Mouse (Mus musculus) forebrain, embryonic 14.5 days (tissue): ENCODE results near the gene Phf2. TPM values are rescaled to one million over a fixed set of nuclear protein-coding genes. Genes with fewer than 3 reads are reported as not detected.

Experiments
- ATAC-seq: fragments of 200-750 bp; cut with Nextera tagmentation; 2 replicates; pipeline ENCODE4 v1.8.0; 2017; ENCODE audit warnings: mild to moderate bottlenecking, moderate library complexity
- DNase-seq: peaks from one replicate; pipeline ENCODE4 v3.0.0-alpha.2; 2015; ENCODE audit warnings: low spot score
- H3K27ac ChIP-seq: fragments of 300-500 bp; sonication (generic); 2 replicates; pipeline ENCODE4 v1.5.1; 2014; ENCODE audit warnings: low read depth, mild to moderate bottlenecking, control low read depth, low read length, moderate library complexity
- H3K27me3 ChIP-seq: fragments of 300-500 bp; sonication (generic); replicated peaks from 2 replicates; pipeline ENCODE4 v1.6.1; 2014; ENCODE audit warnings: low read length, control low read depth, mixed read lengths; ENCODE audit not compliant: control insufficient read depth, insufficient read depth
- H3K36me3 ChIP-seq: fragments of 300-500 bp; sonication (generic); 2 replicates; pipeline ENCODE4 v1.6.1; 2014; ENCODE audit warnings: low read length, control low read depth; ENCODE audit not compliant: control insufficient read depth, insufficient read depth
- H3K4me1 ChIP-seq: fragments of 300-500 bp; sonication (generic); 2 replicates; pipeline ENCODE4 v1.6.1; 2014; ENCODE audit warnings: antibody characterized with exemption, low read length, control low read depth; ENCODE audit not compliant: control insufficient read depth, insufficient read depth
- H3K4me2 ChIP-seq: fragments of 300-500 bp; sonication (generic); 2 replicates; pipeline ENCODE4 v1.6.1; 2014; ENCODE audit warnings: mild to moderate bottlenecking, control low read depth, low read length
- H3K4me3 ChIP-seq: fragments of 300-500 bp; sonication (generic); 2 replicates; pipeline ENCODE4 v1.5.1; 2014; ENCODE audit warnings: low read depth, low read length, control low read depth
- H3K9ac ChIP-seq: fragments of 300-500 bp; sonication (generic); 2 replicates; pipeline ENCODE4 v1.6.1; 2014; ENCODE audit warnings: mild to moderate bottlenecking, low read length, control low read depth, moderate library complexity
- H3K9me3 ChIP-seq: fragments of 300-500 bp; sonication (generic); replicated peaks from 2 replicates; pipeline ENCODE4 v1.6.1; 2016; ENCODE audit warnings: low read length, control low read depth, mixed read lengths; ENCODE audit not compliant: control insufficient read depth
- WGBS: fragments of 180-500 bp; shearing (Covaris S2); extraction: QIAGEN DNeasy Blood & Tissue Kit; methylation state at CpG from one replicate; pipeline ENCODE4 v1.1.7; 2014; 5-methylcytosine and 5-hydroxymethylcytosine counted together
- polyA plus RNA-seq: library from polyadenylated mRNA; unstranded; fragments of >200 nt; fragmentation: Nextera tagmentation; extraction: Ambion mirVana; gene quantifications from 2 replicates; pipeline ENCODE4 v1.2.1, GENCODE M21; 2014

The Phf2 gene
- polyA plus RNA-seq, 1 experiment from 2014 or later: 10.6 TPM

DNA sequence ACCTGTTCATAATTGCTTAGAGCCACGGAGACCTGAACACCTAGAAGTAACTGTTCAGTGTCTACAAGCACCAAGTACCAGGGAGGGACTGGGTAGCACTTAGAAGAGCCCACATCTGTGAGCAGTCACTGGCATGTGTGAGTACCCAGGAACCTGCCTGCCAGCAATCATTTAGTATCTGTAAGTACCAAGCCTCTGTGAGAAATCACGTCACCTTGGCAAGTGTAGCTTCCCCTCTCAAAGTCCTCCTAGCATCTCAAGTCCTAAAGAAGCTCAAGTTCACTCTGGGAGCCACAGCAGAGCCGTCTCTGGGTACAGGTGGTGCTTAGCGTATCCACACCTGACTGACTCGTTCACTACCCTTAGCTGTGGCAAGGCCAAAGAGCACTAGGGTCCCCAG lies 19.2 kb downstream of the Phf2 start:
- no peaks in the 10 kb centered on the region for H3K27me3 ChIP-seq
- DNase-seq: no peak
- H3K4me2 ChIP-seq: no peak overlapping the region
- H3K4me1 ChIP-seq: peaks cover 28% of the 10 kb centered on the region
- no peak for ATAC-seq
- 97% methylated on average over 5 of the region's 5 CpGs for WGBS
- no peak overlapping the region for H3K9ac ChIP-seq
- no peak overlapping the region for H3K4me3 ChIP-seq
- no peaks in the 10 kb centered on the region for H3K9me3 ChIP-seq
- H3K27ac ChIP-seq: no peak overlapping the region
- 0 out of 2 replicates have a peak, but pooled peaks cover 4% of the 10 kb centered on the region for H3K36me3 ChIP-seq

DNA sequence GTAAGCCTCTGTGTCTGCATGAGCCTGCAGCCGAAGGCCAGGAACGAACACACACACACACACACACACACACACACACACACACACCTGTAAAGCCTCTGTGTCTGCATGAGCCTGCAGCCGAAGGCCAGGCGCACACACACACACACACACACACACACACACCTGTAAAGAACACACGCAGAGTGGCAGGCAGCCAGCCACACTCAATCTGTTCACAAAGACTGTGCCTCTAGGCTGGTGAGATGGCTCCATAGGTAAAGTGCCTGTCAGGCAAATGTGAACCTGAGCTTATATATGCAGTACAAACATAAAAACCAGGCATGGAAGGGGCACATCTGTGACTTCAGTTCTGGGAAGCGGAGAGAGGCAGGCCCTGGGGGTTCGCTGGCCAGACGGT lies 20.1 kb downstream of the Phf2 start:
- no peak overlapping the region for H3K9ac ChIP-seq
- 0 out of 2 replicates have a peak, but pooled peaks cover 4% of the 10 kb centered on the region for H3K36me3 ChIP-seq
- peak; percentile 28 for DNase-seq
- no peaks in the 10 kb centered on the region for H3K27me3 ChIP-seq
- H3K4me2 ChIP-seq: no peak overlapping the region
- peaks cover 28% of the 10 kb centered on the region for H3K4me1 ChIP-seq
- H3K27ac ChIP-seq: peak overlapping the region; percentile 9; the same call in 1 of the 2 replicates
- no peak overlapping the region for H3K4me3 ChIP-seq
- no peaks in the 10 kb centered on the region for H3K9me3 ChIP-seq
- 73% methylated on average over 8 of the region's 8 CpGs for WGBS
- ATAC-seq: peak; percentile 44; the same call in 1 of the 2 replicates

DNA sequence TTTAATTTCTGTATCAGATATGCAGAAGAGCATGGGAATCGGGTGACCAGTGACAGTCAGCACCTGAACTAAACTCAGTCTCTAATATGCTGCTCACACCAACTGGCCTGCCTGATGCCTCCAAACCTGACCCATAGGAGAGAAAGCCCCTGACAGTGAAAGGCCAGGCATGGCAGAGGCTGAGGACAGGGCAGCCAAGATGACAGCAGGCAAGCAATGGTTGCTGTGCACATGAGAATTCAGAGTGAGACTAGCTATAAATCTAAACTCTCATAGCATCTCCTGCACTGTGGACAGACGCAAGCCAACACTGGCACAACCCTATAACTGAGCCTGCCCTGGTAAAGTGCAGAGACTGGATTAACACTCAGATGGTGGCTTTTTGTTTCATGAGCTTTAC lies 20.6 kb downstream of the Phf2 start:
- no peak for DNase-seq
- Histone ChIP-seq H3K4me3 (no peak overlapping the region), H3K36me3 (0 out of 2 replicates have a peak, but pooled peaks cover 4% of the 10 kb centered on the region), H3K4me2 (no peak overlapping the region), H3K27ac (0 out of 2 replicates have a peak overlapping the region, but pooled peaks have one; percentile 7), H3K9me3 (no peaks in the 10 kb centered on the region), H3K27me3 (no peaks in the 10 kb centered on the region), H3K9ac (no peak overlapping the region), H3K4me1 (peaks cover 28% of the 10 kb centered on the region)
- 94% methylated on average over 2 of the region's 2 CpGs for WGBS
- no peak for ATAC-seq

DNA sequence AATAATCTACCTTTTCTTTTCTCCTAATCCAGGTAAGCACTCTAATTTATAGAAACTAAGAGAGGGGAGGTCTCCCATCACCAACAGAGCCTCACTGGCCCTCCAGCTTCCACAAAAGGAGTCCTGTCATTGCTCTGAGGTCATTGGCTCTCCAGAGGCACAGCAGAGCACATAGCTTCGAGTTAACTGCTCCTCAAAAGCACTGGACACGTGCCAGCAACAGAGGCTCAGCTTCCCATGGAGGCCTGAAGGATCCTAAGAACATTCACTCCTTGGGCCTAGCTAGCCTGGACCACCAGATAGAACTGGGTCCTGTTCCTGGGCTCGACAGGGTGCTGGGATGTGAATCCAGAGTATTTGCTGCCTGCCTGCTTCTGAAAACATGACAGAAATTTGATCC lies 21.8 kb downstream of the Phf2 start:
- ATAC-seq (0 out of 2 replicates have a peak, but pooled peaks have one; percentile 25), DNase-seq (peak; percentile 65)
- no peak overlapping the region for H3K4me2 ChIP-seq
- WGBS: 28% methylated on average over 3 of the region's 3 CpGs
- no peaks in the 10 kb centered on the region for H3K9me3 ChIP-seq
- H3K4me3 ChIP-seq: no peak overlapping the region
- H3K36me3 ChIP-seq: 0 out of 2 replicates have a peak, but pooled peaks cover 4% of the 10 kb centered on the region
- peak overlapping the region; percentile 39; the same call in 1 of the 2 replicates for H3K27ac ChIP-seq
- H3K9ac ChIP-seq: no peak overlapping the region
- H3K4me1 ChIP-seq: peaks cover 26% of the 10 kb centered on the region
- H3K27me3 ChIP-seq: no peaks in the 10 kb centered on the region

DNA sequence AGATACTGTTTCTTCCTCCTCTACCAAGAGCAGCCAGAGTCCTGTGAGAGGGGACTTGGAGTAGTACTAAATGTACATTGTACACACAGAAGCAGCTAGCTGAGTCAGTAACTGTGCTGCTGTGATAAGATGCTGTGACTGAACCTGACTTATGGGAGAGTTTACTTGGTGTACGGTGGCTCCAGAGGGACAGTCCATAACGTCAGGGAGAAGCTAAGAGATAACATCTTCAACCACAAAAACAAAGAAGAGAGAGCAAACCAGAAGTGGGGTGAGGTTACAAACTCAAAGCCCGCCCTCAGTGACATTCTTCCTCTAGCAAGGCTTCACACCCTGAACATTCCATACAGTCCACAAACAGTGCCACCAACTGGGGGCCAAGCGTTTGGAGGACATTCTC lies 25.6 kb downstream of the Phf2 start:
- no peak overlapping the region for H3K27ac ChIP-seq
- ATAC-seq: no peak
- no peaks in the 10 kb centered on the region for H3K27me3 ChIP-seq
- 0 out of 2 replicates have a peak, but pooled peaks cover 4% of the 10 kb centered on the region for H3K36me3 ChIP-seq
- H3K9ac ChIP-seq: no peak overlapping the region
- H3K9me3 ChIP-seq: no peaks in the 10 kb centered on the region
- H3K4me3 ChIP-seq: no peak overlapping the region
- H3K4me1 ChIP-seq: peaks cover 12% of the 10 kb centered on the region
- 88% methylated on average over 4 of the region's 4 CpGs for WGBS
- no peak for DNase-seq
- H3K4me2 ChIP-seq: no peak overlapping the region

DNA sequence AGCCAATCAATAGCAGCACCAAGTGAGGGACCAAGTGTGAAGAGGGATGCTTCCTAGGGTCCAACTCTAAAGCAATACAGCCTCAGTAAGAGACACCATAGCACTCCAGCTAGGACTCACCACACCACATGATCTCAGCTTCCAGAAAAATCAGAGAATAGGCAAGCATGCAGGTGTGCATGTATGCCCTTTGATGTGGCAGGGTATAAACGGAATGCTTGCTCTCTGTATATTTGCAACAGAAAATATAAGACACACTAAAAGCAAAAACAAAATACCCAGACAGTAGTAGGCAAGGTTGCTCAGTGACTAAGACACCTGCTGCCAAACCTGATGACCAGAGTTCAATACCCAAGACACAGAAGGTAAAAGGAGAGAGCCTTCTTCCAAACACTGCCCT lies 27.4 kb downstream of the Phf2 start:
- ATAC-seq: no peak
- WGBS: 91% methylated on average over 1 of the region's 1 CpGs

DNA sequence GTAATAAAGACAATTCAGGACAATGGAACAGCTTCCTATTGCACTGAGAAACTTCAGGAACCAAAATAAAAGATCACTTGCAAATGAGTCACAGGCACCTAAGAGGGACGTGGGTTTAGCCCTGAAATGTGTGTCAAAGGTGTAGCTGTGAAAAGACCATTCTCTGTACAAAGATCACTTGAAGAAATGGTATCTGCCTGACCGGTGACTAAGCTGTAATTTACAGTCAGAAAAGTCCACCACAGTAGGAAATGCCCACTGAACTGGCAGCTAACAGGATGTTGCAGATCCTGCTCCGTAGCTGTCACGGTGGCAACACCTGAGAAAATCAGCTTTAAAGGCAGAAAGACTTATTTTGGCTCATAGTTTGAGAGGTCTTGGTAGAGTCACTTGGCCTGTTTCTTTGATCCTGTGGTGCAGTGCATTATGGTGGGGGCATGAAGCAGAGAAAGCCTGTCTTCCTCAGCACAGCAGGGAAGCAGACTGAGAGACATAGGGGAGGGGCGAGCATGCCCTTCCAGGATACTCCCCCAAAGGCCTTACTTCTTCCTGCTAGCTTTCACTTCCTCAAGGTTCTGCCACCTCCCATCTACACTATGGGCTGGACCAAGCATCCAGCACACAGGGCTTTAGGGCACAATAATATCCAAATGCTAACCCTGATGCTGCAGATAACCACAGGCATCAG lies 28.9 kb downstream of the Phf2 start:
- H3K9ac ChIP-seq: no peak overlapping the region
- H3K9me3 ChIP-seq: no peaks in the 10 kb centered on the region
- H3K4me1 ChIP-seq: no peaks in the 10 kb centered on the region
- no peak overlapping the region for H3K4me2 ChIP-seq
- no peak overlapping the region for H3K27ac ChIP-seq
- no peaks in the 10 kb centered on the region for H3K27me3 ChIP-seq
- ATAC-seq: no peak
- 76% methylated on average over 5 of the region's 5 CpGs for WGBS
- no peak for DNase-seq
- H3K36me3 ChIP-seq: no peaks in the 10 kb centered on the region
- no peak overlapping the region for H3K4me3 ChIP-seq

More for the DNA sequence above, 27.4 kb downstream of the Phf2 start:
- Histone ChIP-seq H3K36me3 (0 out of 2 replicates have a peak, but pooled peaks cover 3% of the 10 kb centered on the region), H3K27me3 (no peaks in the 10 kb centered on the region), H3K4me1 (0 out of 2 replicates have a peak, but pooled peaks cover 3% of the 10 kb centered on the region), H3K9me3 (no peaks in the 10 kb centered on the region), H3K4me3 (no peak overlapping the region), H3K9ac (no peak overlapping the region), H3K4me2 (no peak overlapping the region), H3K27ac (no peak overlapping the region)
- DNase-seq: no peak

DNA sequence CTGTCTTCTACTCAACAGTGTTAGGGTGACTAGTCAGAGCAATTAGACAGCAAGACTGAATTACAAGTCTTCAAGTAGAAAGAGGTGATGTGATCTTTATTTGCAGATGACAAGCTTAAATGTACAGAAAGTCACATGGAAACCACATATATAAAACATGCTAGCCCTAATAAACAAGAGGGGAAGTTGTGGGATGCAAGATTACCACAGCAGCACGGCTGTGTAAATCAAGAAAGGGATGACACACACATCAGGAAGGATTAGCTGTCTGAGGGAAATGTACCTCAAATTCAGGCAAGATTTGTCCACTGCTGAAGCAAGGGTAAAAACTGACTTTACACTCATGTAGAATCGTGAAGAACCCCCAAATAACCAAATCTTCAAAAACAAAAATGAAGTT lies 32.6 kb downstream of the Phf2 start:
- WGBS: 86% methylated on average over 2 of the region's 2 CpGs
- H3K27ac ChIP-seq: no peak overlapping the region
- H3K4me3 ChIP-seq: no peak overlapping the region
- no peak for ATAC-seq
- no peaks in the 10 kb centered on the region for H3K9me3 ChIP-seq
- no peak overlapping the region for H3K4me2 ChIP-seq
- H3K4me1 ChIP-seq: no peaks in the 10 kb centered on the region
- H3K36me3 ChIP-seq: no peaks in the 10 kb centered on the region
- H3K27me3 ChIP-seq: no peaks in the 10 kb centered on the region
- no peak overlapping the region for H3K9ac ChIP-seq
- DNase-seq: no peak

DNA sequence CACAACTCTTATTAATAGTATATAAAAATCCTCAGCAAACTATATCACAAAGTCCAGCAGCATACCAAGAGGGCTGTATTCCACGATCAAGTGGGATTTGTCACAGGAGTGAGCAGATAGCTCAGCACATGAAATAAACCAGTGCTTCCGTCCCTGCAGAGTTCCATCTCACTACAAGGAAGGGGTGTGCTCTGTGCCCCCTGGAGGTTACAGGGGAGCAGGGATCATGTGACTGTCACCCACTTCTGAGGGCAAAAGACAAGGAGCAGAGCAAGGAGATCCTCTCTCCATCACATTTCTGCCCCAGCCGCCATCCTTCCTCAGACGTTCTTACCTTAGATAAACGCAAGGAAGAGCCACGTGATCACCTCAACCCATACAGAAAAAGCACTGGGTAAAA lies 33.4 kb downstream of the Phf2 start:
- no peak overlapping the region for H3K4me2 ChIP-seq
- no peak overlapping the region for H3K27ac ChIP-seq
- DNase-seq: no peak
- WGBS: 92% methylated on average over 6 of the region's 6 CpGs
- no peaks in the 10 kb centered on the region for H3K4me1 ChIP-seq
- ATAC-seq: no peak
- no peaks in the 10 kb centered on the region for H3K27me3 ChIP-seq
- no peaks in the 10 kb centered on the region for H3K9me3 ChIP-seq
- no peak overlapping the region for H3K9ac ChIP-seq
- no peak overlapping the region for H3K4me3 ChIP-seq
- 0 out of 2 replicates have a peak, but pooled peaks cover 2% of the 10 kb centered on the region for H3K36me3 ChIP-seq
